Mouse (Mus musculus) kidney, adult 8-10 months (tissue): ENCODE results near the gene Hdac10.

Experiments
- DNase-seq, 2 experiments: peaks; one replicate each; pipeline ENCODE4 v3.0.0; 2022

Hdac10 gene

GRCm38 (mm10) chr15:89073993-89074603 lies 54.4 kb downstream of the Hdac10 start:
- no peak for DNase-seq
